Mouse (Mus musculus) cortical plate, adult 2 months (tissue): ENCODE results near the gene Pcdh9. TPM values are rescaled to one million over a fixed set of nuclear protein-coding genes. Genes with fewer than 3 reads are reported as not detected.

Experiments used
- H3K27ac ChIP-seq: fragments of 200-500 bp; 2 replicates; pipeline ENCODE4 v1.5.1; 2012; ENCODE audit warnings: low read length, control low read depth, inconsistent platforms; ENCODE audit not compliant: insufficient read depth
- H3K4me1 ChIP-seq: fragments of 200-500 bp; 2 replicates; pipeline ENCODE4 v1.6.1; 2011; ENCODE audit warnings: low read length; ENCODE audit not compliant: control insufficient read depth, insufficient read depth
- H3K4me3 ChIP-seq: fragments of 200-500 bp; 2 replicates; pipeline ENCODE4 v1.5.1; 2011; ENCODE audit warnings: mild to moderate bottlenecking, low read length, control low read depth; ENCODE audit not compliant: insufficient read depth
- CTCF ChIP-seq: fragments of 200-500 bp; IDR thresholded peaks from 2 replicates; pipeline ENCODE4 v1.5.1; 2011; ENCODE audit warnings: mild to moderate bottlenecking, control low read depth, low read length; ENCODE audit not compliant: insufficient read depth; ENCODE audit errors: extremely low read depth
- POLR2A ChIP-seq: fragments of 200-500 bp; IDR thresholded peaks from 2 replicates; pipeline ENCODE4 v1.6.1; 2011; ENCODE audit warnings: mild to moderate bottlenecking, low read length, control low read depth; ENCODE audit not compliant: insufficient read depth; ENCODE audit errors: extremely low read depth
- polyA plus RNA-seq: library from polyadenylated mRNA; depleted of rRNA; stranded (reverse); fragments of >200 nt; gene quantifications from 2 replicates; pipeline ENCODE4 v1.2.3, GENCODE M21; 2012

The Pcdh9 gene
- polyA plus RNA-seq, 1 experiment: 68.3 TPM

GRCm38 (mm10) chr14:93009147-93010064 lies 881.1 kb downstream of the Pcdh9 start:
- Histone ChIP-seq H3K4me3 (no peak overlapping the region), H3K27ac (no peak overlapping the region), H3K4me1 (no peaks in the 10 kb centered on the region)
- no peak for TF ChIP-seq POLR2A
- TF ChIP-seq CTCF: no peak
